Mouse (Mus musculus): Measurements from ENCODE around the gene St3gal6.

DNA sequence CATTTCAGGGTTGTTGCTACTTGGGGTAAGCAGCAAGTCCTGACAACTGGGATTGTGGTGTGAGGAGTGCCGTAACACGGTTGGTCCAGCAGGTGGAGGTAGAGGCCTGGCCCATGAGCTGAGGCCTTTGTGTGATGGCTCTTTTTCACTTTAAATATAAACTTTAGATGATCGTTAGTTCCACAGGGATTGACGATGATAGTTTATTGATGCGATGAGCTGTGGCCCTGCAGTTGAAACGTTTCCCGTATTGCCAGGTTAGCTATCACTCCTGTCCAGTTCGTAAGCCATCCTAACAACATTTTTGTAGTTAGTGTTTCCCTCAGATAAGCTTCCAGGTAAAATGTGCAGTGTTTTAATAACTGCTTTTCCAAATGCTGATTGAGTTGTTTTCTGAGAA lies 69.4 kb downstream of the St3gal6 start:
- TF ChIP-seq HCFC1 (IDR thresholded peaks at IDR 0.05; ENCODE audit: borderline replicate concordance, insufficient read depth, low read length), result no peak
- no peak for TF ChIP-seq ZNF384 (IDR thresholded peaks at IDR 0.05; ENCODE audit: low read depth, low read length)
- peak; percentile 62; the same call in 1 of the 2 replicates for TF ChIP-seq ZC3H11A (IDR thresholded peaks at IDR 0.05; ENCODE audit: borderline replicate concordance, low read depth, low read length)
